Mouse (Mus musculus) layer of hippocampus, adult 18-20 months (tissue): ENCODE data around the gene Fryl. TPM values are rescaled to one million over a fixed set of nuclear protein-coding genes. Genes with fewer than 3 reads are reported as not detected.

Source experiments
- total RNA-seq, 2 experiments: library from RNA; stranded (reverse); gene quantifications; 2 replicates each; pipeline ENCODE4 v1.2.3; 2021

The Fryl gene
- total RNA-seq, 2 experiments from 2014 or later: 63.6 to 66.7 TPM

Other genes starting within 250 kb of the Fryl start
- under 1 TPM; 0.72 to 0.89 TPM for gene Slc10a4, start 249.7 kb downstream of the Fryl start, total RNA-seq
- 100 to 1,000 TPM; 467 to 470 TPM for gene Ociad1, start 36.2 kb upstream of the Fryl start, total RNA-seq
- gene Ociad2, start 84.4 kb upstream of the Fryl start, total RNA-seq: 100 to 1,000 TPM; 124 to 136 TPM
- under 1 TPM; 0.68 to 0.89 TPM for gene Cwh43, start 149.5 kb upstream of the Fryl start, total RNA-seq
- gene Dcun1d4, start 224.4 kb upstream of the Fryl start, total RNA-seq: 100 to 1,000 TPM; 120 to 121 TPM